Mouse (Mus musculus) MEL (cell line): ENCODE data around the gene Tmem230. TPM values are rescaled to one million over a fixed set of nuclear protein-coding genes. Genes with fewer than 3 reads are reported as not detected.

Experiments
- DNase-seq: peaks from one replicate; pipeline ENCODE4 v3.0.0; 2011; ENCODE audit warnings: low read depth, low spot score
- H3K27ac ChIP-seq: 2 replicates; pipeline ENCODE4 v1.5.1; 2012; ENCODE audit warnings: low read depth, mild to moderate bottlenecking, control low read depth, low read length, moderate library complexity; ENCODE audit not compliant: control insufficient read depth
- H3K27me3 ChIP-seq, 2 experiments: fragments of 150-350 bp in 1 of 2; sonication (generic) in 1 of 2; 2 replicates each; pipeline ENCODE4 v1.6.1; 2012; ENCODE audit warnings: low read length in 2 of 2, mild to moderate bottlenecking in 2 of 2, improper control_type of control experiment in 1 of 2, moderate library complexity in 1 of 2; ENCODE audit not compliant: insufficient read depth in 2 of 2, control insufficient read depth in 1 of 2
- H3K36me3 ChIP-seq, 2 experiments: 2 replicates each; pipeline ENCODE4 v1.6.1; 2012 to 2014; ENCODE audit warnings: low read length in 2 of 2, improper control_type of control experiment in 1 of 2, inconsistent platforms in 1 of 2, mild to moderate bottlenecking in 1 of 2; ENCODE audit not compliant: insufficient read depth in 2 of 2, control insufficient read depth in 1 of 2
- H3K4me1 ChIP-seq, 2 experiments: fragments of 150-350 bp in 1 of 2; sonication (generic) in 1 of 2; 2 replicates each; pipeline ENCODE4 v1.6.1; 2012; ENCODE audit warnings: low read length in 2 of 2, improper control_type of control experiment in 1 of 2, mild to moderate bottlenecking in 1 of 2; ENCODE audit not compliant: insufficient read depth in 2 of 2, control insufficient read depth in 1 of 2
- H3K4me3 ChIP-seq, 2 experiments: fragments of 150-350 bp in 1 of 2; sonication (generic) in 1 of 2; 2 replicates each; pipeline ENCODE4 v1.5.1; 2012; ENCODE audit warnings: low read depth in 2 of 2, low read length in 2 of 2, mild to moderate bottlenecking in 2 of 2, moderate library complexity in 2 of 2, control low read depth in 1 of 2, improper control_type of control experiment in 1 of 2; ENCODE audit not compliant: control insufficient read depth in 1 of 2, insufficient read depth in 1 of 2
- H3K79me2 ChIP-seq: 2 replicates; pipeline ENCODE4 v1.6.1; 2012; ENCODE audit warnings: mild to moderate bottlenecking, low read length, moderate library complexity; ENCODE audit not compliant: control insufficient read depth, poor library complexity, insufficient read depth
- H3K9ac ChIP-seq: 2 replicates; pipeline ENCODE4 v1.6.1; 2012; ENCODE audit warnings: low read depth, mild to moderate bottlenecking, control low read depth, low read length, moderate library complexity; ENCODE audit not compliant: control insufficient read depth, poor library complexity, severe bottlenecking
- H3K9me3 ChIP-seq: fragments of 150-350 bp; sonication (generic); replicated peaks from 2 replicates; pipeline ENCODE4 v1.6.1; 2012; ENCODE audit warnings: mild to moderate bottlenecking, low read length, improper control_type of control experiment, moderate library complexity; ENCODE audit not compliant: insufficient read depth
- BHLHE40 ChIP-seq: IDR thresholded peaks from 2 replicates; pipeline ENCODE4 v1.6.1; 2012; ENCODE audit warnings: low read depth, mild to moderate bottlenecking, inconsistent platforms, low read length, improper control_type of control experiment, borderline replicate concordance
- CHD1 ChIP-seq: IDR thresholded peaks from 2 replicates; pipeline ENCODE4 v1.6.1; 2012; ENCODE audit warnings: low read depth, mild to moderate bottlenecking, inconsistent platforms, low read length, improper control_type of control experiment
- CHD2 ChIP-seq: IDR thresholded peaks from 2 replicates; pipeline ENCODE4 v1.6.1; 2011; ENCODE audit warnings: low read length, improper control_type of control experiment
- CTCF ChIP-seq, 3 experiments: IDR thresholded peaks in 2 of 3; conservative IDR thresholded peaks in 1 of 3; 2 replicates each; pipeline ENCODE4 v1.5.1; 2011 to 2012; ENCODE audit warnings: low read length in 3 of 3, low read depth in 2 of 3, mild to moderate bottlenecking in 2 of 3, improper control_type of control experiment in 1 of 3, inconsistent platforms in 1 of 3, mixed read lengths in 1 of 3, moderate library complexity in 1 of 3; ENCODE audit not compliant: control insufficient read depth in 1 of 3, insufficient read depth in 1 of 3, poor library complexity in 1 of 3, severe bottlenecking in 1 of 3
- E2F4 ChIP-seq: IDR thresholded peaks from 2 replicates; pipeline ENCODE4 v1.6.1; 2011; ENCODE audit warnings: low read depth, low read length, improper control_type of control experiment, borderline replicate concordance
- ELF1 ChIP-seq: IDR thresholded peaks from 2 replicates; pipeline ENCODE4 v1.6.1; 2014; ENCODE audit warnings: low read depth, mild to moderate bottlenecking, inconsistent platforms, low read length, improper control_type of control experiment, moderate library complexity
- EP300 ChIP-seq, 2 experiments: IDR thresholded peaks; 2 replicates each; pipeline ENCODE4 v1.6.1; 2011; ENCODE audit warnings: improper control_type of control experiment in 2 of 2, low read length in 2 of 2, low read depth in 1 of 2, mild to moderate bottlenecking in 1 of 2
- ETS1 ChIP-seq: IDR thresholded peaks from 2 replicates; pipeline ENCODE4 v1.6.1; 2012; ENCODE audit warnings: low read depth, mild to moderate bottlenecking, inconsistent platforms, low read length, improper control_type of control experiment, moderate library complexity
- GABPA ChIP-seq: IDR thresholded peaks from 2 replicates; pipeline ENCODE4 v1.6.1; 2012; ENCODE audit warnings: low read depth, mild to moderate bottlenecking, inconsistent platforms, low read length, improper control_type of control experiment, moderate library complexity
- GATA1 ChIP-seq: IDR thresholded peaks from 2 replicates; pipeline ENCODE4 v1.6.1; 2011; ENCODE audit warnings: low read depth, low read length, improper control_type of control experiment
- JUND ChIP-seq: IDR thresholded peaks from 2 replicates; pipeline ENCODE4 v1.6.1; 2011; ENCODE audit warnings: low read depth, mild to moderate bottlenecking, improper control_type of control experiment, low read length
- KAT2A ChIP-seq: conservative IDR thresholded peaks from 2 replicates; pipeline ENCODE4 v1.6.1; 2012; ENCODE audit warnings: low read depth, low read length, improper control_type of control experiment, inconsistent platforms
- MAFK ChIP-seq: IDR thresholded peaks from 2 replicates; pipeline ENCODE4 v1.6.1; 2011; ENCODE audit warnings: low read depth, mild to moderate bottlenecking, low read length, improper control_type of control experiment, borderline replicate concordance
- MAX ChIP-seq: IDR thresholded peaks from 2 replicates; pipeline ENCODE4 v1.6.1; 2011; ENCODE audit warnings: low read length, improper control_type of control experiment
- MAZ ChIP-seq: IDR thresholded peaks from 2 replicates; pipeline ENCODE4 v1.6.1; 2012; ENCODE audit warnings: low read depth, mild to moderate bottlenecking, inconsistent platforms, low read length, improper control_type of control experiment
- MEF2A ChIP-seq: IDR thresholded peaks from 2 replicates; pipeline ENCODE4 v1.6.1; 2014; ENCODE audit warnings: low read depth, mild to moderate bottlenecking, inconsistent platforms, low read length, improper control_type of control experiment; ENCODE audit not compliant: poor library complexity, insufficient replicate concordance, severe bottlenecking; ENCODE audit errors: extremely low read depth
- MXI1 ChIP-seq: IDR thresholded peaks from 2 replicates; pipeline ENCODE4 v1.6.1; 2011; ENCODE audit warnings: mild to moderate bottlenecking, low read depth, low read length, improper control_type of control experiment
- MYB ChIP-seq: IDR thresholded peaks from 2 replicates; pipeline ENCODE4 v1.6.1; 2011; ENCODE audit warnings: mild to moderate bottlenecking, low read depth, low read length, improper control_type of control experiment
- MYC ChIP-seq: IDR thresholded peaks from 2 replicates; pipeline ENCODE4 v1.6.1; 2011; ENCODE audit warnings: low read depth, mild to moderate bottlenecking, low read length, improper control_type of control experiment, moderate library complexity
- NELFE ChIP-seq: IDR thresholded peaks from 2 replicates; pipeline ENCODE4 v1.6.1; 2011; ENCODE audit warnings: low read depth, low read length, improper control_type of control experiment
- NRF1 ChIP-seq: IDR thresholded peaks from 2 replicates; pipeline ENCODE4 v1.6.1; 2014; ENCODE audit warnings: low read depth, mild to moderate bottlenecking, inconsistent platforms, low read length, improper control_type of control experiment, moderate library complexity; ENCODE audit not compliant: poor library complexity, insufficient read depth, severe bottlenecking
- POLR2A ChIP-seq, 2 experiments: IDR thresholded peaks; 2 replicates each; pipeline ENCODE4 v1.6.1; 2011 to 2012; ENCODE audit warnings: low read length in 2 of 2, mild to moderate bottlenecking in 2 of 2, control low read depth in 1 of 2, improper control_type of control experiment in 1 of 2, low read depth in 1 of 2, moderate library complexity in 1 of 2; ENCODE audit not compliant: control insufficient read depth in 1 of 2, insufficient read depth in 1 of 2, poor library complexity in 1 of 2
- POLR2AphosphoS2 ChIP-seq: IDR thresholded peaks from 2 replicates; pipeline ENCODE4 v1.6.1; 2011; ENCODE audit warnings: low read length, improper control_type of control experiment
- POLR2AphosphoS5 ChIP-seq: IDR thresholded peaks from 2 replicates; pipeline ENCODE4 v1.6.1; 2012; ENCODE audit warnings: low read depth, borderline replicate concordance, mild to moderate bottlenecking, inconsistent platforms, low read length, moderate library complexity, mixed read lengths
- RAD21 ChIP-seq: IDR thresholded peaks from 2 replicates; pipeline ENCODE4 v1.6.1; 2011; ENCODE audit warnings: mild to moderate bottlenecking, low read depth, low read length, improper control_type of control experiment
- RCOR1 ChIP-seq: IDR thresholded peaks from 2 replicates; pipeline ENCODE4 v1.6.1; 2012; ENCODE audit warnings: low read depth, mild to moderate bottlenecking, inconsistent platforms, low read length, improper control_type of control experiment
- SIN3A ChIP-seq: IDR thresholded peaks from 2 replicates; pipeline ENCODE4 v1.6.1; 2012; ENCODE audit warnings: low read length, improper control_type of control experiment, inconsistent platforms
- SMC3 ChIP-seq: IDR thresholded peaks from 2 replicates; pipeline ENCODE4 v1.6.1; 2011; ENCODE audit warnings: low read depth, low read length, improper control_type of control experiment
- TBP ChIP-seq: IDR thresholded peaks from 2 replicates; pipeline ENCODE4 v1.8.0; 2011; ENCODE audit warnings: low read depth, low read length, improper control_type of control experiment
- TCF12 ChIP-seq: IDR thresholded peaks from 2 replicates; pipeline ENCODE4 v1.6.1; 2014; ENCODE audit warnings: low read depth, mild to moderate bottlenecking, inconsistent platforms, low read length, improper control_type of control experiment, moderate library complexity
- UBTF ChIP-seq: IDR thresholded peaks from 2 replicates; pipeline ENCODE4 v1.6.1; 2012; ENCODE audit warnings: low read depth, mild to moderate bottlenecking, inconsistent platforms, low read length, improper control_type of control experiment, moderate library complexity, borderline replicate concordance; ENCODE audit not compliant: insufficient read depth
- USF1 ChIP-seq: IDR thresholded peaks from 2 replicates; pipeline ENCODE4 v1.6.1; 2014; ENCODE audit warnings: low read depth, mild to moderate bottlenecking, inconsistent platforms, low read length, improper control_type of control experiment, moderate library complexity
- USF2 ChIP-seq, 2 experiments: IDR thresholded peaks; 2 replicates each; pipeline ENCODE4 v1.6.1; 2011 to 2012; ENCODE audit warnings: improper control_type of control experiment in 2 of 2, low read length in 2 of 2, borderline replicate concordance in 1 of 2, inconsistent platforms in 1 of 2, low read depth in 1 of 2, mild to moderate bottlenecking in 1 of 2; ENCODE audit not compliant: insufficient read depth in 1 of 2
- ZC3H11A ChIP-seq: IDR thresholded peaks from 2 replicates; pipeline ENCODE4 v1.6.1; 2012; ENCODE audit warnings: low read depth, mild to moderate bottlenecking, inconsistent platforms, low read length, improper control_type of control experiment
- ZKSCAN1 ChIP-seq: IDR thresholded peaks from 2 replicates; pipeline ENCODE4 v1.6.1; 2012; ENCODE audit warnings: low read depth, mild to moderate bottlenecking, inconsistent platforms, low read length, improper control_type of control experiment, moderate library complexity
- ZMIZ1 ChIP-seq: IDR thresholded peaks from 2 replicates; pipeline ENCODE4 v1.6.1; 2012; ENCODE audit warnings: low read depth, mild to moderate bottlenecking, inconsistent platforms, low read length, improper control_type of control experiment, moderate library complexity
- ZNF384 ChIP-seq: IDR thresholded peaks from 2 replicates; pipeline ENCODE4 v1.6.1; 2012; ENCODE audit warnings: low read depth, mild to moderate bottlenecking, inconsistent platforms, low read length, improper control_type of control experiment
- polyA plus RNA-seq, 2 experiments: library from polyadenylated mRNA; stranded (reverse) in 1 of 2; unstranded in 1 of 2; fragments of >175 nt in 1 of 2; fragments of >200 nt in 1 of 2; gene quantifications; 2 replicates each; pipeline versions ENCODE4 v1.2.1 to v1.2.4; 2012; ENCODE audit warnings: low replicate concordance in 2 of 2, low read depth in 1 of 2; ENCODE audit not compliant: insufficient read length in 2 of 2, insufficient read depth in 1 of 2, missing spikeins in 1 of 2
- total RNA-seq: library from RNA; depleted of rRNA; stranded (reverse); fragments of 300-350 nt; gene quantifications from 2 replicates; pipeline ENCODE4 v1.2.3, GENCODE M21; 2012

Tmem230 gene
- total and polyA plus RNA-seq, 3 experiments, result 9.1 to 21.5 TPM; not detected in 1

DNA sequence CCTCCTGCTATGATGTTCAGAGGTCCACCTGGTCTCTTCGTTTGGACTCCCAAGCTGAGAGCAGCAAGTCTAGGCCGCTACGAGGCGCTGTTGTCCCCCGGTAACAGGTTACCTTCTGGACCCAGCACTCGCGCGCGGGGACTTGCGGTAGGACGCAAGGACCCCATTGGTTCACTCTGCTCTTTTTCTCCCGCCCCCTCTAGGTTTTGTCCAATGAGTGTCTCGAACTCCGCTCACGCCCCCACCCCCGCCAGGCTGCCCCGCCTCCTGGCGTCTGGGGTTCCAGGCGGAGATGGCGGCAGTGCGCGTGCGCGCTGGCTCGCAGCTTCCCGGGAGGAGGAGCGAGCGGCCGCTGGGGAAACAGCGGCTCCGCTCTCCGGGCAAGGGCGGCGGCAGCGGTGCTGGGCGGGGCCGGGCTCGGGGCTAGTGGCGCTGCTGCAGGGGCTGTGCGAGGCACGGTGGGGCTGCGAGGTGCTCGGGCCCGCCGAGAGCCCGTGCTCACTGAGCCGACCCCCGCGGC, 15.3 kb upstream of the Tmem230 start, which contains the start of gene Cds2:
Gene Cds2, plus strand, starts transcription at position 270 of the 520 bp plus-strand sequence.
- DNase-seq, result peak; percentile 99
- Histone ChIP-seq H3K27me3 (no peaks in the 10 kb centered on the region), H3K9me3 (no peaks in the 10 kb centered on the region), H3K4me3 (peak within 1 kb of the TSS; percentile 97), H3K36me3 (peaks cover 0 to 14% of the 10 kb centered on the region in 2 experiments; a peak in 2 of 4 replicates), H3K4me1 (peaks cover 3 to 11% of the 10 kb centered on the region in 2 experiments; a peak in 3 of 4 replicates), H3K79me2 (peaks cover 9% of the 10 kb centered on the region), H3K27ac (peak within 1 kb of the TSS; percentile 32), H3K9ac (peak within 1 kb of the TSS; percentile 89)
- TF ChIP-seq GABPA (no peak), ETS1 (no peak), MYB (no peak), NRF1 (peak; percentile 96), MYC (no peak), ELF1 (no peak), MAFK (no peak), ZMIZ1 (no peak), JUND (no peak), GATA1 (no peak), RAD21 (peak; percentile 70), MAX (no peak), CHD2 (no peak), TCF12 (no peak), MAZ (no peak), USF1 (no peak; the same call in 1 of the 2 replicates), ZKSCAN1 (no peak), BHLHE40 (no peak), SIN3A (peak; percentile 52), ZNF384 (no peak), CHD1 (no peak), RCOR1 (no peak), ZC3H11A (no peak), POLR2AphosphoS2 (no peak), POLR2AphosphoS5 (no peak), TBP (no peak; the same call in 1 of the 2 replicates), SMC3 (peak; percentile 53), POLR2A (IDR thresholded peaks at IDR 0.05; ENCODE audit: control insufficient read depth in 1 of 2, insufficient read depth in 1 of 2, low read depth in 1 of 2, low read length in 2 of 2, poor library complexity in 1 of 2) (peak; percentile 56 to 64; a peak in 3 of 4 replicates), EP300 (IDR thresholded peaks at IDR 0.05; ENCODE audit: low read depth in 1 of 2, low read length in 2 of 2) (no peak), MXI1 (0 out of 2 replicates have a peak, but pooled peaks have one; percentile 8), CTCF (IDR thresholded peaks at IDR 0.05 in 2 of 3, conservative IDR thresholded peaks at IDR 0.05 in 1 of 3; ENCODE audit: control insufficient read depth in 1 of 3, insufficient read depth in 1 of 3, low read depth in 2 of 3, low read length in 3 of 3, poor library complexity in 1 of 3, severe bottlenecking in 1 of 3) (peak; percentile 85 to 90 (median 87)), KAT2A (no peak), UBTF (no peak), MEF2A (no peak), E2F4 (peak; percentile 61; the same call in 1 of the 2 replicates), USF2 (IDR thresholded peaks at IDR 0.05; ENCODE audit: borderline replicate concordance in 1 of 2, insufficient read depth in 1 of 2, low read depth in 1 of 2, low read length in 2 of 2) (no peak), NELFE (peak; percentile 48)
